Mouse (Mus musculus): ENCODE measurements at regions not wholly inside any gene's neighbourhood (a gene's known extent, or its start where the extent isn't known, plus 50 kb on each side); places are given as distances from the start of the nearest gene placed in this dataset.

DNA sequence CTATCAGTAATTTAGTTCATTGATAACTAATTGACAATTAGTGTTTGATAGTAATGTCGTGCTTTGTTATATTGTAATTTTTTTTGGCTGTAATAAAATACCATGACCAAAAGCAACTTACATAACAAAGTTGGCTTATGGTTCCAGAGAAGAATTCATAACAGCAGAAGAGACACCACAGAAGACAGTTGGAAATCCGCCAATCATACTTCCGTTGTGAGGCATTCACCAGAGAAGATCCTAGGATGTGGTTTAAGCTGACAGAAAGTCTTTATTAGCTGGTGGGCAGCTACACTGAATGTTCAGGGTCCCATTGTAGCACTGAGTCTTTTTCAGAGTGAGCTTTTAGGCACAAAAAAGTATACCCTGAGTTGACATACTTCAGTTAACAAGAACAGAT lies 109.9 kb downstream of the Sec23a start:
- DNase-seq (ENCODE audit: low read depth in 3 of 3, low spot score in 3 of 3) (no peak), ATAC-seq (ENCODE audit: insufficient read depth) (no peak)
- Histone ChIP-seq H3K27me3 (ENCODE audit: control insufficient read depth, insufficient read depth, low read length) (no peaks in the 10 kb centered on the region), H3K4me2 (ENCODE audit: low read depth) (no peak overlapping the region), H3K4me3 (ENCODE audit: insufficient read depth in 1 of 2, low read depth in 2 of 2, low read length in 2 of 2) (no peak overlapping the region), H3K4me1 (replicated peaks; ENCODE audit: control insufficient read depth in 2 of 2, insufficient read depth in 2 of 2, low read length in 1 of 2) (peaks cover 0 to 2% of the 10 kb centered on the region in 2 experiments; a peak in 1 of 4 replicates), H3K9ac (replicated peaks) (no peak overlapping the region), H3K27ac (no peak overlapping the region), H3K9me3 (ENCODE audit: control insufficient read depth, low read length) (no peaks in the 10 kb centered on the region), H3K36me3 (replicated peaks; ENCODE audit: control insufficient read depth, insufficient read depth, low read depth) (no peaks in the 10 kb centered on the region)
- TF ChIP-seq EP300 (IDR thresholded peaks at IDR 0.05; ENCODE audit: low read depth) (no peak), CTCF (IDR thresholded peaks at IDR 0.05; ENCODE audit: low read depth) (no peak)
- 45% methylated on average over 3 of the region's 3 CpGs for WGBS (ENCODE audit: insufficient replicate concordance)

GRCm38 (mm10) chr12:58875808-58876207 lies 136.0 kb downstream of the Sec23a start:
- Histone ChIP-seq H3K27me3 (ENCODE audit: control insufficient read depth, insufficient read depth, low read length) (no peaks in the 10 kb centered on the region), H3K36me3 (replicated peaks; ENCODE audit: control insufficient read depth, insufficient read depth, low read depth) (no peaks in the 10 kb centered on the region), H3K9me3 (ENCODE audit: control insufficient read depth, low read length) (no peaks in the 10 kb centered on the region), H3K4me1 (replicated peaks; ENCODE audit: control insufficient read depth in 2 of 2, insufficient read depth in 2 of 2, low read length in 1 of 2) (no peaks in the 10 kb centered on the region), H3K27ac (no peak overlapping the region), H3K9ac (replicated peaks) (no peak overlapping the region), H3K4me3 (ENCODE audit: insufficient read depth in 1 of 2, low read depth in 2 of 2, low read length in 2 of 2) (no peak overlapping the region), H3K4me2 (ENCODE audit: low read depth) (no peak overlapping the region)
- WGBS (ENCODE audit: insufficient replicate concordance): 56% methylated on average over 2 of the region's 2 CpGs
- no peak for TF ChIP-seq EP300 (IDR thresholded peaks at IDR 0.05; ENCODE audit: low read depth)
- TF ChIP-seq CTCF (IDR thresholded peaks at IDR 0.05; ENCODE audit: low read depth): no peak
- ATAC-seq (ENCODE audit: insufficient read depth) (no peak), DNase-seq (ENCODE audit: low read depth in 3 of 3, low spot score in 3 of 3) (no peak)

GRCm38 (mm10) chr12:58872465-58872864 lies 139.4 kb downstream of the Sec23a start:
- H3K9me3 ChIP-seq (ENCODE audit: control insufficient read depth, low read length): no peaks in the 10 kb centered on the region
- no peak overlapping the region for H3K9ac ChIP-seq (replicated peaks)
- no peak for ATAC-seq (ENCODE audit: insufficient read depth)

GRCm38 (mm10) chr12:58856498-58856897 lies 155.3 kb downstream of the Sec23a start:
- ATAC-seq (ENCODE audit: insufficient read depth): no peak
- no peak overlapping the region for H3K27ac ChIP-seq
- H3K4me1 ChIP-seq (replicated peaks; ENCODE audit: control insufficient read depth in 2 of 2, insufficient read depth in 2 of 2, low read length in 1 of 2): no peaks in the 10 kb centered on the region
- H3K36me3 ChIP-seq (replicated peaks; ENCODE audit: control insufficient read depth, insufficient read depth, low read depth): no peaks in the 10 kb centered on the region
- no peak overlapping the region for H3K9ac ChIP-seq (replicated peaks)
- H3K9me3 ChIP-seq (ENCODE audit: control insufficient read depth, low read length): no peaks in the 10 kb centered on the region
- H3K4me2 ChIP-seq (ENCODE audit: low read depth): no peak overlapping the region
- DNase-seq (ENCODE audit: low read depth in 3 of 3, low spot score in 3 of 3): no peak
- H3K27me3 ChIP-seq (ENCODE audit: control insufficient read depth, insufficient read depth, low read length): no peaks in the 10 kb centered on the region
- 36% methylated on average over 2 of the region's 2 CpGs for WGBS (ENCODE audit: insufficient replicate concordance)
- no peak overlapping the region for H3K4me3 ChIP-seq (ENCODE audit: insufficient read depth in 1 of 2, low read depth in 2 of 2, low read length in 2 of 2)
- TF ChIP-seq EP300 (IDR thresholded peaks at IDR 0.05; ENCODE audit: low read depth) (no peak), CTCF (IDR thresholded peaks at IDR 0.05; ENCODE audit: low read depth) (no peak)

More at GRCm38 (mm10) chr12:58872465-58872864, 139.4 kb downstream of the Sec23a start:
- Histone ChIP-seq H3K36me3 (replicated peaks; ENCODE audit: control insufficient read depth, insufficient read depth, low read depth) (no peaks in the 10 kb centered on the region), H3K4me2 (ENCODE audit: low read depth) (no peak overlapping the region), H3K4me1 (replicated peaks; ENCODE audit: control insufficient read depth in 2 of 2, insufficient read depth in 2 of 2, low read length in 1 of 2) (no peaks in the 10 kb centered on the region), H3K27me3 (ENCODE audit: control insufficient read depth, insufficient read depth, low read length) (no peaks in the 10 kb centered on the region), H3K4me3 (ENCODE audit: insufficient read depth in 1 of 2, low read depth in 2 of 2, low read length in 2 of 2) (no peak overlapping the region), H3K27ac (no peak overlapping the region)
- no peak for DNase-seq (ENCODE audit: low read depth in 3 of 3, low spot score in 3 of 3)
- TF ChIP-seq EP300 (IDR thresholded peaks at IDR 0.05; ENCODE audit: low read depth) (no peak), CTCF (IDR thresholded peaks at IDR 0.05; ENCODE audit: low read depth) (no peak)

DNA sequence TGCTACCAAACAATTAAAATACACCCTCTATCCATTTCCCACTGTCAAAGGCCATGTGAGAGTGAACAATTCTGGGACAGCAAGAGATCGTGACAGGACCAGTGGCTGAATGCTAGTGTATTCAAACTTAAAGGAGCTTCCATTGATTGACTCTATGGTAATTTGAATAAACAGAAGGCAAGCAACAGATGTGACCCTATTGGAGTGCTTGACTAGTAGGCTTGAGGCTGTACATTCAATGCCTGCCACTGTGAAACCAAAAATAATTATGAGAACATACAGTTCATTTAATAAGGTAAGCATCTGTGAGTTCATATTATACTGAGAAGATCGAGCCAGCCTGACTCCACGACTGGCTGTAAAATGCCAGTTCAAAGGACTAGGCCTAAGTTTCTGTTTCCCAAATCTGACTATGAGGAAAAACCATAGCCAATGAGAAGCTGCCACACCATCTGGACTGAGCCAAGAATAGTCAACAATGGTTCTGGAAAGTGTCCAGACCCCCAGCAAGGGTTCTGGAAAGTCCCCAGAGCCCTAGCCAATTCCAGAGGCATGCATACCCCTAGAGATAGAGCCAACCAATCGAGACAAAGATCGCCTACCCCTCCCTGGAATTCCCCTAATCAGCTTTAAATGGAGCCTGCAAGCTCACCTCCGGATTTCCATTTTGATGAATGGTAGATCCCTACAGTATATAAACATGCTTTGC lies 160.0 kb downstream of the Sec23a start:
- Histone ChIP-seq H3K36me3 (replicated peaks; ENCODE audit: control insufficient read depth, insufficient read depth, low read depth) (no peaks in the 10 kb centered on the region), H3K4me2 (ENCODE audit: low read depth) (no peak overlapping the region), H3K27ac (no peak overlapping the region), H3K9ac (replicated peaks) (no peak overlapping the region), H3K4me1 (replicated peaks; ENCODE audit: control insufficient read depth in 2 of 2, insufficient read depth in 2 of 2, low read length in 1 of 2) (no peaks in the 10 kb centered on the region), H3K27me3 (ENCODE audit: control insufficient read depth, insufficient read depth, low read length) (no peaks in the 10 kb centered on the region), H3K4me3 (ENCODE audit: insufficient read depth in 1 of 2, low read depth in 2 of 2, low read length in 2 of 2) (no peak overlapping the region), H3K9me3 (ENCODE audit: control insufficient read depth, low read length) (no peaks in the 10 kb centered on the region)
- 59% methylated on average over 6 of the region's 6 CpGs for WGBS (ENCODE audit: insufficient replicate concordance)
- ATAC-seq (ENCODE audit: insufficient read depth) (no peak), DNase-seq (ENCODE audit: low read depth in 3 of 3, low spot score in 3 of 3) (no peak)
- TF ChIP-seq EP300 (IDR thresholded peaks at IDR 0.05; ENCODE audit: low read depth) (no peak), CTCF (IDR thresholded peaks at IDR 0.05; ENCODE audit: low read depth) (no peak)
